ENCODE assay signal across 14 mouse cellular contexts in the genomic region with DNA sequence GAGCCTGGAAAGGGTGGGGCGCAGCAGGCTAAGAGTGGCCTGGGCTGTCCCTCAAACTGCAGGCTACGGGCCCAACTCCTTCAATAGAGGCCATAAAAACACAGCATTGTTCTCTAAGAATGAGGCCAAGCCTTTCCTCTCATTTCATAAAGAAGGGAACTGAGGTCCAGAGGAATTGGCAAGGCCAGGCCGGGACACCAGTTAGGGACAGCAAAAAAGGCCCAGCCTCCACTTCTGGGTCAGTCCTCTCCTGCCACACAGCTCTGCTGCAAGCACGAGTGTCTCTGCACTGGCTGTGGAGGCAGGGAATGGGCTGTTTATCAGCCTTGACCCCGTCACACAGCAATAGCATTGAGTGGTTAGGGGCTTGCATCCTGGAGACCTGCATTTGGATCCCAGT. TPM values are rescaled to one million over a fixed set of nuclear protein-coding genes. Genes with fewer than 3 reads are reported as not detected.
DNase-seq lines count a peak whose midpoint lies in the region; ATAC-seq and TF ChIP-seq lines count a peak whose summit lies in the region.
"Had no signal": no experiment of that assay in that cellular context is flagged by ENCODE, and none has a peak within 500 bp of the region (broad histone marks: within the 10 kb centered on the region; RNA-seq: fewer than 3 reads in every experiment).

No protein-coding gene starts in this region.

- no peak for ATAC-seq in forebrain, embryonic 11.5 days (replicated peaks; ENCODE audit: low FRiP score)
- no peak for ATAC-seq in forebrain, embryonic 15.5 days (replicated peaks)
- ATAC-seq in kidney, embryonic 16.5 days (ENCODE audit: low FRiP score, low TSS enrichment) = no peak

- no peak overlapping the region for H3K4me2 ChIP-seq in forebrain, embryonic 11.5 days (ENCODE audit: low read depth, low read length, severe bottlenecking)
- H3K4me2 ChIP-seq in forebrain, embryonic 15.5 days (replicated peaks) = no peak overlapping the region
- peak overlapping the region; percentile 94; the same call in 1 of the 2 replicates for H3K4me2 ChIP-seq in kidney, embryonic 16.5 days (replicated peaks; ENCODE audit: low read depth, low read length)
- H3K4me2 ChIP-seq: stomach, embryonic 15.5 days had no signal

- no peaks in the 10 kb centered on the region for H3K9me3 ChIP-seq in forebrain, embryonic 11.5 days (ENCODE audit: control insufficient read depth, low read length)
- H3K9me3 ChIP-seq in forebrain, embryonic 15.5 days = no peaks in the 10 kb centered on the region
- H3K9me3 ChIP-seq in kidney, embryonic 16.5 days (ENCODE audit: low read length) = no peaks in the 10 kb centered on the region
- H3K9me3 ChIP-seq: stomach, embryonic 15.5 days had no signal

- no peak overlapping the region for H3K27ac ChIP-seq in forebrain, embryonic 11.5 days (ENCODE audit: low read depth, low read length)
- H3K27ac ChIP-seq in forebrain, embryonic 15.5 days (replicated peaks) = no peak overlapping the region
- peak overlapping the region; percentile 76 for H3K27ac ChIP-seq in kidney, embryonic 16.5 days (ENCODE audit: low read length)
- H3K27ac ChIP-seq in olfactory bulb, adult 2 months (ENCODE audit: insufficient read depth, low read depth, low read length) = peak overlapping the region; percentile 55
- H3K27ac ChIP-seq: stomach, embryonic 15.5 days had no signal

- DNase-seq in forebrain, embryonic 11.5 days (ENCODE audit: low spot score) = no peak
- no peak for DNase-seq in kidney, adult 9 months
- DNase-seq in right cerebral cortex, adult 18-20 months = peak; percentile 52
- no peak for DNase-seq in right cerebral cortex, postnatal 14 days
- DNase-seq in frontal cortex, postnatal 25 days (ENCODE audit: low spot score in 2 of 2) = no peak
- DNase-seq: adrenal gland, adult 8-10 months; B cell, adult 2 months; gastrocnemius, postnatal 36 days; heart, postnatal 4 days had no signal

- no peaks in the 10 kb centered on the region; the same call in 1 of the 2 replicates for H3K36me3 ChIP-seq in forebrain, embryonic 11.5 days (ENCODE audit: control insufficient read depth, insufficient read depth, low read length)
- no peaks in the 10 kb centered on the region for H3K36me3 ChIP-seq in forebrain, embryonic 15.5 days
- peaks cover 3% of the 10 kb centered on the region; the same call in 1 of the 2 replicates for H3K36me3 ChIP-seq in kidney, embryonic 16.5 days (ENCODE audit: insufficient read depth, low read length)
- H3K36me3 ChIP-seq: stomach, embryonic 15.5 days had no signal

- no peak for TF ChIP-seq POLR2A in olfactory bulb, adult 2 months (IDR thresholded peaks at IDR 0.05; ENCODE audit: insufficient read depth, low read depth, low read length)

- TF ChIP-seq CTCF in olfactory bulb, adult 2 months (IDR thresholded peaks at IDR 0.05; ENCODE audit: insufficient read depth, low read depth, low read length) = no peak

- no peaks in the 10 kb centered on the region; the same call in 1 of the 2 replicates for H3K27me3 ChIP-seq in forebrain, embryonic 11.5 days (ENCODE audit: control insufficient read depth, insufficient read depth, low read length)
- no peaks in the 10 kb centered on the region for H3K27me3 ChIP-seq in forebrain, embryonic 15.5 days
- H3K27me3 ChIP-seq in kidney, embryonic 16.5 days (ENCODE audit: insufficient read depth, low read length) = no peaks in the 10 kb centered on the region
- H3K27me3 ChIP-seq: stomach, embryonic 15.5 days had no signal

- WGBS in forebrain, embryonic 11.5 days = 73% methylated on average over 5 of the region's 5 CpGs
- WGBS in forebrain, embryonic 15.5 days = 55% methylated on average over 5 of the region's 5 CpGs
- 57% methylated on average over 5 of the region's 5 CpGs for WGBS in kidney, embryonic 16.5 days
- WGBS in olfactory bulb, adult 2 months = 43% methylated on average over 5 of the region's 5 CpGs

- no peak overlapping the region for H3K4me3 ChIP-seq in forebrain, embryonic 11.5 days (ENCODE audit: low read depth, low read length)
- no peak overlapping the region for H3K4me3 ChIP-seq in forebrain, embryonic 15.5 days
- peak overlapping the region; percentile 3; the same call in 1 of the 2 replicates for H3K4me3 ChIP-seq in kidney, embryonic 16.5 days (ENCODE audit: low read length)
- no peak overlapping the region for H3K4me3 ChIP-seq in olfactory bulb, adult 2 months (ENCODE audit: insufficient read depth, low read depth, low read length)
- H3K4me3 ChIP-seq: stomach, embryonic 15.5 days had no signal

- H3K4me1 ChIP-seq in forebrain, embryonic 11.5 days (replicated peaks; ENCODE audit: control insufficient read depth, insufficient read depth, low read length) = peaks cover 17% of the 10 kb centered on the region
- peaks cover 56% of the 10 kb centered on the region for H3K4me1 ChIP-seq in forebrain, embryonic 15.5 days
- peaks cover 78% of the 10 kb centered on the region for H3K4me1 ChIP-seq in kidney, embryonic 16.5 days (ENCODE audit: insufficient read depth, low read length)
- H3K4me1 ChIP-seq in olfactory bulb, adult 2 months (ENCODE audit: control insufficient read depth, insufficient read depth, low read length) = peaks cover 68% of the 10 kb centered on the region

- H3K9ac ChIP-seq in forebrain, embryonic 11.5 days (ENCODE audit: low read length) = 0 out of 2 replicates have a peak overlapping the region, but pooled peaks have one; percentile 9
- no peak overlapping the region for H3K9ac ChIP-seq in forebrain, embryonic 15.5 days (replicated peaks)
- peak overlapping the region; percentile 49 for H3K9ac ChIP-seq in kidney, embryonic 16.5 days (replicated peaks; ENCODE audit: low read length)
- H3K9ac ChIP-seq: stomach, embryonic 15.5 days had no signal

RNA-seq across cellular contexts. Expression of a gene that starts 2.8 kb away (rescaled TPM):
- 95.4 and 108 TPM in 2 replicates for polyA plus RNA-seq in forebrain, embryonic 11.5 days (2014; fragmentation: Nextera tagmentation; extraction: Ambion mirVana)
- polyA plus RNA-seq in forebrain, embryonic 15.5 days (2015; fragmentation: Nextera tagmentation; extraction: Ambion mirVana) = 99.6 and 101 TPM in 2 replicates
- polyA plus RNA-seq in kidney, embryonic 16.5 days (2015; fragmentation: Nextera tagmentation; extraction: Ambion mirVana) = 88.4 and 93.7 TPM in 2 replicates
- polyA plus RNA-seq in olfactory bulb, adult 2 months (2012; ENCODE audit: insufficient read depth, insufficient read length, low replicate concordance, missing spikeins) = 231 TPM in 1 of 2 replicates, not detected in the other

RNA-seq across cellular contexts. Expression of a gene that starts 35.8 kb away (rescaled TPM):
- 54.3 and 62.7 TPM in 2 replicates for polyA plus RNA-seq in forebrain, embryonic 11.5 days (2014; fragmentation: Nextera tagmentation; extraction: Ambion mirVana)
- polyA plus RNA-seq in forebrain, embryonic 15.5 days (2015; fragmentation: Nextera tagmentation; extraction: Ambion mirVana) = 61.4 and 68.7 TPM in 2 replicates
- polyA plus RNA-seq in kidney, embryonic 16.5 days (2015; fragmentation: Nextera tagmentation; extraction: Ambion mirVana) = 62.4 and 62.8 TPM in 2 replicates
- not detected in 2 replicates for polyA plus RNA-seq in olfactory bulb, adult 2 months (2012; ENCODE audit: insufficient read depth, insufficient read length, low replicate concordance, missing spikeins)

RNA-seq across cellular contexts. Expression of a gene that starts 45.0 kb away (rescaled TPM):
- 4.7 and 5.8 TPM in 2 replicates for polyA plus RNA-seq in forebrain, embryonic 11.5 days (2014; fragmentation: Nextera tagmentation; extraction: Ambion mirVana)
- 6.5 and 7.6 TPM in 2 replicates for polyA plus RNA-seq in forebrain, embryonic 15.5 days (2015; fragmentation: Nextera tagmentation; extraction: Ambion mirVana)
- 1.1 and 1.3 TPM in 2 replicates for polyA plus RNA-seq in kidney, embryonic 16.5 days (2015; fragmentation: Nextera tagmentation; extraction: Ambion mirVana)
- not detected in 2 replicates for polyA plus RNA-seq in olfactory bulb, adult 2 months (2012; ENCODE audit: insufficient read depth, insufficient read length, low replicate concordance, missing spikeins)
- polyA plus RNA-seq: liver, adult 2 months had no signal

Comparison
In these comparisons a context has a peak if more than half of its experiments do, and no peak if none do; other contexts are left out.
1. H3K27ac ChIP-seq: peak in kidney, embryonic 16.5 days (single experiment) and olfactory bulb, adult 2 months (single experiment); none in forebrain, embryonic 11.5 days (single experiment) and forebrain, embryonic 15.5 days (single experiment).
2. RNA of a gene that starts 35.8 kb away (polyA plus RNA-seq): 61.4 to 68.7 TPM in forebrain, embryonic 15.5 days, 62.4 to 62.8 TPM in kidney, embryonic 16.5 days and 54.3 to 62.7 TPM in forebrain, embryonic 11.5 days; not detected in olfactory bulb, adult 2 months; every median in the first group is over 10 times any median in the second.